Mouse (Mus musculus) cerebellum, adult 11-12 months (tissue): Measurements from ENCODE around the gene Nhlh1.

Experiments
- DNase-seq: peaks from one replicate; pipeline ENCODE4 v3.0.0; 2022

Nhlh1 gene

GRCm38 (mm10) chr1:172052766-172053279 is 4.5 kb downstream of the Nhlh1 start:
- no peak for DNase-seq

- DNase-seq: no peak
These were observed 8.1 kb downstream of the Nhlh1 start for GRCm38 (mm10) chr1:172049131-172049782.

- DNase-seq: no peak
These were observed 9.1 kb downstream of the Nhlh1 start for GRCm38 (mm10) chr1:172048241-172048734.

GRCm38 (mm10) chr1:172046938-172047337 is 10.4 kb downstream of the Nhlh1 start:
- peak; percentile 33 for DNase-seq

GRCm38 (mm10) chr1:172046410-172046809 is 11.0 kb downstream of the Nhlh1 start:
- no peak for DNase-seq

GRCm38 (mm10) chr1:172029914-172030313 is 27.5 kb downstream of the Nhlh1 start:
- no peak for DNase-seq

GRCm38 (mm10) chr1:172028394-172029275 is 28.7 kb downstream of the Nhlh1 start, which contains the start of gene Vangl2:
Vangl2 (minus strand) TSS chr1:172028444.
- DNase-seq: no peak

GRCm38 (mm10) chr1:172027809-172028102 is 29.6 kb downstream of the Nhlh1 start:
- DNase-seq: no peak

- DNase-seq: peak; percentile 91
These were observed 30.2 kb downstream of the Nhlh1 start for GRCm38 (mm10) chr1:172027010-172027808.

- peak; percentile 55 for DNase-seq
These were observed 31.0 kb downstream of the Nhlh1 start for GRCm38 (mm10) chr1:172026201-172026901.

GRCm38 (mm10) chr1:172025201-172025904 is 32.0 kb downstream of the Nhlh1 start:
- DNase-seq: peak; percentile 36

GRCm38 (mm10) chr1:172024140-172024895 is 33.1 kb downstream of the Nhlh1 start:
- DNase-seq: no peak

- no peak for DNase-seq
These were observed 37.4 kb downstream of the Nhlh1 start for GRCm38 (mm10) chr1:172019863-172020521.

GRCm38 (mm10) chr1:172019339-172019738 is 38.0 kb downstream of the Nhlh1 start:
- DNase-seq: no peak

GRCm38 (mm10) chr1:172018336-172019311 is 38.7 kb downstream of the Nhlh1 start:
- no peak for DNase-seq

GRCm38 (mm10) chr1:172017517-172018070 is 39.8 kb downstream of the Nhlh1 start:
- DNase-seq: no peak

GRCm38 (mm10) chr1:172016660-172017516 is 40.5 kb downstream of the Nhlh1 start:
- DNase-seq: no peak

GRCm38 (mm10) chr1:172016031-172016430 is 41.3 kb downstream of the Nhlh1 start:
- no peak for DNase-seq
